Mouse (Mus musculus) neural tube, embryonic 15.5 days (tissue): ENCODE measurements around the gene Kcnh4. TPM values are rescaled to one million over a fixed set of nuclear protein-coding genes. Genes with fewer than 3 reads are reported as not detected.
A peak's percentile ranks its signal among the peaks of the same experiment; 100 is the strongest.
"Not testable (repeated sequence)": the region's sequence is repeated elsewhere in the genome, so short reads cannot be mapped to it uniquely, and the experiment has no call there.

ENCODE experiments used
- ATAC-seq: fragments of 200-750 bp; cut with Nextera tagmentation; 2 replicates; pipeline ENCODE4 v1.8.0; 2017; ENCODE audit warnings: mild to moderate bottlenecking, moderate TSS enrichment, moderate library complexity; ENCODE audit not compliant: low FRiP score
- H3K27ac ChIP-seq: fragments of 300-500 bp; sonication (generic); replicated peaks from 2 replicates; pipeline ENCODE4 v1.5.1; 2015; ENCODE audit warnings: mild to moderate bottlenecking, inconsistent platforms
- H3K27me3 ChIP-seq: fragments of 300-500 bp; sonication (generic); replicated peaks from 2 replicates; pipeline ENCODE4 v1.6.1; 2015; ENCODE audit warnings: inconsistent platforms
- H3K36me3 ChIP-seq: fragments of 300-500 bp; sonication (generic); 2 replicates; pipeline ENCODE4 v1.6.1; 2015; ENCODE audit warnings: inconsistent platforms
- H3K4me1 ChIP-seq: fragments of 300-500 bp; sonication (generic); 2 replicates; pipeline ENCODE4 v1.6.1; 2015; ENCODE audit warnings: inconsistent platforms
- H3K4me2 ChIP-seq: fragments of 300-500 bp; sonication (generic); 2 replicates; pipeline ENCODE4 v1.6.1; 2015; ENCODE audit warnings: inconsistent platforms, mild to moderate bottlenecking, moderate library complexity
- H3K4me3 ChIP-seq: fragments of 300-500 bp; sonication (generic); replicated peaks from 2 replicates; pipeline ENCODE4 v1.5.1; 2015; ENCODE audit warnings: mild to moderate bottlenecking, inconsistent platforms
- H3K9ac ChIP-seq: fragments of 300-500 bp; sonication (generic); replicated peaks from 2 replicates; pipeline ENCODE4 v1.6.1; 2015; ENCODE audit warnings: mild to moderate bottlenecking, inconsistent platforms
- H3K9me3 ChIP-seq: fragments of 300-500 bp; sonication (generic); replicated peaks from 2 replicates; pipeline ENCODE4 v1.6.1; 2016; ENCODE audit warnings: inconsistent platforms
- WGBS: fragments of 180-500 bp; shearing (Covaris S2); methylation state at CpG from one replicate; pipeline ENCODE4 v1.1.7; 2015; ENCODE audit warnings: mixed read lengths; 5-methylcytosine and 5-hydroxymethylcytosine counted together
- polyA plus RNA-seq: library from polyadenylated mRNA; unstranded; fragments of >200 nt; fragmentation: Nextera tagmentation; extraction: Ambion mirVana; gene quantifications from 2 replicates; pipeline ENCODE4 v1.2.1, GENCODE M21; 2015

The Kcnh4 gene
- 6.0 and 9.0 TPM in 2 replicates for polyA plus RNA-seq

- Histone ChIP-seq H3K4me1 (peaks cover 37% of the 10 kb centered on the region), H3K4me2 (peak within 1 kb of the TSS; percentile 73), H3K36me3 (peaks cover 18% of the 10 kb centered on the region), H3K27ac (peak within 1 kb of the TSS; percentile 73), H3K9ac (peak within 1 kb of the TSS; percentile 63), H3K9me3 (no peaks in the 10 kb centered on the region), H3K4me3 (peak within 1 kb of the TSS; percentile 65), H3K27me3 (peaks cover 6% of the 10 kb centered on the region; the same call in 1 of the 2 replicates)
- peak; percentile 81 for ATAC-seq
- WGBS, result under 1% methylated on average over 39 of the region's 51 CpGs
Observed at GRCm38 (mm10) chr11:100759611-100760233, at the start of gene Kcnh4. TSS of gene Kcnh4 (minus strand) at chr11:100759942.

GRCm38 (mm10) chr11:100806380-100807305 is 46.9 kb upstream of the Kcnh4 start:
- ATAC-seq, result no peak
- 75% methylated on average over 20 of the region's 20 CpGs for WGBS
- Histone ChIP-seq H3K27me3 (no peaks in the 10 kb centered on the region), H3K27ac (no peak overlapping the region), H3K4me3 (no peak overlapping the region), H3K36me3 (peaks cover 37% of the 10 kb centered on the region), H3K9ac (no peak overlapping the region), H3K9me3 (no peaks in the 10 kb centered on the region), H3K4me2 (no peak overlapping the region), H3K4me1 (no peaks in the 10 kb centered on the region)

- WGBS, result 85% methylated on average over 7 of the region's 7 CpGs
- H3K4me2 ChIP-seq, result no peak overlapping the region
- no peak for ATAC-seq
Observed at GRCm38 (mm10) chr11:100805535-100805934, 45.8 kb upstream of the Kcnh4 start.

GRCm38 (mm10) chr11:100804409-100804808 is 44.7 kb upstream of the Kcnh4 start:
- no peak for ATAC-seq
- 96% methylated on average over 10 of the region's 10 CpGs for WGBS
- no peak overlapping the region for H3K9ac ChIP-seq

More at GRCm38 (mm10) chr11:100805535-100805934, 45.8 kb upstream of the Kcnh4 start:
- Histone ChIP-seq H3K9ac (no peak overlapping the region), H3K4me3 (no peak overlapping the region), H3K36me3 (peaks cover 47% of the 10 kb centered on the region), H3K4me1 (no peaks in the 10 kb centered on the region), H3K27me3 (no peaks in the 10 kb centered on the region), H3K9me3 (no peaks in the 10 kb centered on the region), H3K27ac (no peak overlapping the region)

GRCm38 (mm10) chr11:100799426-100799825 is 39.7 kb upstream of the Kcnh4 start:
- Histone ChIP-seq H3K4me2 (no peak overlapping the region), H3K9ac (no peak overlapping the region), H3K4me1 (no peaks in the 10 kb centered on the region), H3K27me3 (no peaks in the 10 kb centered on the region), H3K4me3 (no peak overlapping the region), H3K27ac (no peak overlapping the region), H3K36me3 (peaks cover 48% of the 10 kb centered on the region), H3K9me3 (no peaks in the 10 kb centered on the region)
- ATAC-seq, result no peak
- WGBS, result 32% methylated on average over 5 of the region's 5 CpGs

More at GRCm38 (mm10) chr11:100804409-100804808, 44.7 kb upstream of the Kcnh4 start:
- Histone ChIP-seq H3K4me3 (no peak overlapping the region), H3K36me3 (peaks cover 47% of the 10 kb centered on the region), H3K27ac (no peak overlapping the region), H3K4me1 (no peaks in the 10 kb centered on the region), H3K27me3 (no peaks in the 10 kb centered on the region), H3K4me2 (no peak overlapping the region), H3K9me3 (no peaks in the 10 kb centered on the region)

- Histone ChIP-seq H3K4me3 (no peak overlapping the region), H3K4me2 (no peak overlapping the region), H3K4me1 (no peaks in the 10 kb centered on the region), H3K27ac (no peak overlapping the region), H3K9me3 (no peaks in the 10 kb centered on the region), H3K27me3 (no peaks in the 10 kb centered on the region), H3K9ac (no peak overlapping the region), H3K36me3 (peaks cover 25% of the 10 kb centered on the region)
- ATAC-seq, result no peak
- WGBS, result 61% methylated on average over 8 of the region's 8 CpGs
Observed at GRCm38 (mm10) chr11:100796585-100796984, 36.8 kb upstream of the Kcnh4 start.

GRCm38 (mm10) chr11:100795386-100795785 is 35.6 kb upstream of the Kcnh4 start:
- ATAC-seq, result no peak
- H3K9ac ChIP-seq, result no peak overlapping the region
- H3K27me3 ChIP-seq, result no peaks in the 10 kb centered on the region
- no peaks in the 10 kb centered on the region for H3K4me1 ChIP-seq
- WGBS, result 95% methylated on average over 2 of the region's 2 CpGs
- H3K9me3 ChIP-seq, result no peaks in the 10 kb centered on the region
- H3K4me2 ChIP-seq, result no peak overlapping the region
- no peak overlapping the region for H3K4me3 ChIP-seq
- H3K36me3 ChIP-seq, result peaks cover 23% of the 10 kb centered on the region
- no peak overlapping the region for H3K27ac ChIP-seq

GRCm38 (mm10) chr11:100791457-100792049 is 31.8 kb upstream of the Kcnh4 start:
- Histone ChIP-seq H3K4me3 (no peak overlapping the region), H3K27me3 (no peaks in the 10 kb centered on the region), H3K4me1 (no peaks in the 10 kb centered on the region), H3K36me3 (peaks cover 48% of the 10 kb centered on the region), H3K9me3 (no peaks in the 10 kb centered on the region), H3K4me2 (no peak overlapping the region), H3K27ac (no peak overlapping the region), H3K9ac (no peak overlapping the region)
- ATAC-seq, result no peak
- WGBS, result 91% methylated on average over 2 of the region's 2 CpGs

GRCm38 (mm10) chr11:100790644-100791043 is 30.9 kb upstream of the Kcnh4 start:
- H3K4me3 ChIP-seq, H3K9me3 ChIP-seq, H3K9ac ChIP-seq, ATAC-seq, H3K27me3 ChIP-seq, H3K4me1 ChIP-seq, H3K4me2 ChIP-seq, H3K27ac ChIP-seq: not testable (repeated sequence)
- H3K36me3 ChIP-seq, result peaks cover 48% of the 10 kb centered on the region
- 90% methylated on average over 9 of the region's 9 CpGs for WGBS

GRCm38 (mm10) chr11:100789702-100790101 is 30.0 kb upstream of the Kcnh4 start:
- H3K36me3 ChIP-seq, result peaks cover 57% of the 10 kb centered on the region
- no peak overlapping the region for H3K27ac ChIP-seq
- H3K4me2 ChIP-seq, result no peak overlapping the region
- no peaks in the 10 kb centered on the region for H3K4me1 ChIP-seq
- H3K4me3 ChIP-seq, result no peak overlapping the region
- 91% methylated on average over 3 of the region's 3 CpGs for WGBS
- no peak overlapping the region for H3K9ac ChIP-seq
- ATAC-seq, result no peak
- H3K9me3 ChIP-seq, result no peaks in the 10 kb centered on the region
- no peaks in the 10 kb centered on the region for H3K27me3 ChIP-seq

GRCm38 (mm10) chr11:100785774-100786173 is 26.0 kb upstream of the Kcnh4 start:
- peaks cover 83% of the 10 kb centered on the region for H3K36me3 ChIP-seq
- no peak overlapping the region for H3K4me3 ChIP-seq
- H3K9me3 ChIP-seq, result no peaks in the 10 kb centered on the region
- WGBS, result 87% methylated on average over 2 of the region's 2 CpGs
- no peak overlapping the region for H3K9ac ChIP-seq
- H3K4me1 ChIP-seq, result no peaks in the 10 kb centered on the region
- no peaks in the 10 kb centered on the region for H3K27me3 ChIP-seq
- H3K27ac ChIP-seq, result no peak overlapping the region
- no peak overlapping the region for H3K4me2 ChIP-seq
- no peak for ATAC-seq
